Mouse (Mus musculus): Measurements from ENCODE around the gene Klhl33. TPM values are rescaled to one million over a fixed set of nuclear protein-coding genes. Genes with fewer than 3 reads are reported as not detected.

Klhl33 gene
- polyA plus RNA-seq (2014; fragmentation: Illumina TruSeq; extraction: RNeasy Lipid Tissue Mini Kit (QIAGEN cat#74804); ENCODE audit: low read depth, low replicate concordance), result 2.2 TPM

GRCm38 (mm10) chr14:50897374-50897765 is at the start of gene Klhl33:
TSS of gene Klhl33 (minus strand) at chr14:50897507.

GRCm38 (mm10) chr14:50943932-50944667 is 46.8 kb upstream of the Klhl33 start, which contains the start of gene Gm49342:
TSS of gene Gm49342 (plus strand) at chr14:50944517.

GRCm38 (mm10) chr14:50930754-50931492 is 33.6 kb upstream of the Klhl33 start, which contains the start of the genes Pip4p1 and Pnp:
TSS of gene Pip4p1 (minus strand) at chr14:50930856.
TSS of gene Pnp (plus strand) at chr14:50931082.

GRCm38 (mm10) chr14:50924281-50925064 is 27.2 kb upstream of the Klhl33 start, which contains the start of the genes Osgep and Apex1:
TSS of gene Osgep (minus strand) at chr14:50924893.
TSS of gene Apex1 (plus strand) at chr14:50924968.

GRCm38 (mm10) chr14:50869889-50870804 is 27.2 kb downstream of the Klhl33 start, which contains the start of gene Tep1:
TSS of gene Tep1 (minus strand) at chr14:50870560.

Other genes with a start within 250 kb of the Klhl33 start
- not detected for gene Olfr747, start 204.3 kb downstream of the Klhl33 start, polyA plus RNA-seq (2014; fragmentation: Illumina TruSeq; extraction: RNeasy Lipid Tissue Mini Kit (QIAGEN cat#74804); ENCODE audit: low read depth, low replicate concordance)
- gene Olfr748, start 190.1 kb downstream of the Klhl33 start, polyA plus RNA-seq (2014; fragmentation: Illumina TruSeq; extraction: RNeasy Lipid Tissue Mini Kit (QIAGEN cat#74804); ENCODE audit: low read depth, low replicate concordance), result not detected
- gene Olfr749, start 152.4 kb downstream of the Klhl33 start, polyA plus RNA-seq (2014; fragmentation: Illumina TruSeq; extraction: RNeasy Lipid Tissue Mini Kit (QIAGEN cat#74804); ENCODE audit: low read depth, low replicate concordance), result not detected
- gene Ttc5, start 112.0 kb downstream of the Klhl33 start, polyA plus RNA-seq (2014; fragmentation: Illumina TruSeq; extraction: RNeasy Lipid Tissue Mini Kit (QIAGEN cat#74804); ENCODE audit: low read depth, low replicate concordance), result 31.4 TPM
- not detected for gene Ccnb1ip1, start 89.8 kb downstream of the Klhl33 start, polyA plus RNA-seq (2014; fragmentation: Illumina TruSeq; extraction: RNeasy Lipid Tissue Mini Kit (QIAGEN cat#74804); ENCODE audit: low read depth, low replicate concordance)
- gene Parp2, start 89.7 kb downstream of the Klhl33 start, polyA plus RNA-seq (2014; fragmentation: Illumina TruSeq; extraction: RNeasy Lipid Tissue Mini Kit (QIAGEN cat#74804); ENCODE audit: low read depth, low replicate concordance), result 62.1 TPM
- gene Tep1, start 26.9 kb downstream of the Klhl33 start, polyA plus RNA-seq (2014; fragmentation: Illumina TruSeq; extraction: RNeasy Lipid Tissue Mini Kit (QIAGEN cat#74804); ENCODE audit: low read depth, low replicate concordance), result 53.8 TPM
- 13.2 TPM for gene Osgep, start 27.4 kb upstream of the Klhl33 start, polyA plus RNA-seq (2014; fragmentation: Illumina TruSeq; extraction: RNeasy Lipid Tissue Mini Kit (QIAGEN cat#74804); ENCODE audit: low read depth, low replicate concordance)
- 12.7 TPM for gene Apex1, start 27.5 kb upstream of the Klhl33 start, polyA plus RNA-seq (2014; fragmentation: Illumina TruSeq; extraction: RNeasy Lipid Tissue Mini Kit (QIAGEN cat#74804); ENCODE audit: low read depth, low replicate concordance)
- 26.2 TPM for gene Pip4p1, start 33.3 kb upstream of the Klhl33 start, polyA plus RNA-seq (2014; fragmentation: Illumina TruSeq; extraction: RNeasy Lipid Tissue Mini Kit (QIAGEN cat#74804); ENCODE audit: low read depth, low replicate concordance)
- gene Pnp, start 33.6 kb upstream of the Klhl33 start, polyA plus RNA-seq (2014; fragmentation: Illumina TruSeq; extraction: RNeasy Lipid Tissue Mini Kit (QIAGEN cat#74804); ENCODE audit: low read depth, low replicate concordance), result 68.2 TPM
- gene Gm49342, start 47.0 kb upstream of the Klhl33 start, polyA plus RNA-seq (2014; fragmentation: Illumina TruSeq; extraction: RNeasy Lipid Tissue Mini Kit (QIAGEN cat#74804); ENCODE audit: low read depth, low replicate concordance), result not detected
- 10.6 TPM for gene Pnp2, start 58.5 kb upstream of the Klhl33 start, polyA plus RNA-seq (2014; fragmentation: Illumina TruSeq; extraction: RNeasy Lipid Tissue Mini Kit (QIAGEN cat#74804); ENCODE audit: low read depth, low replicate concordance)
- 0.38 TPM for gene Rnase10, start 110.2 kb upstream of the Klhl33 start, polyA plus RNA-seq (2014; fragmentation: Illumina TruSeq; extraction: RNeasy Lipid Tissue Mini Kit (QIAGEN cat#74804); ENCODE audit: low read depth, low replicate concordance)
- 0.38 TPM for gene Rnase9, start 144.4 kb upstream of the Klhl33 start, polyA plus RNA-seq (2014; fragmentation: Illumina TruSeq; extraction: RNeasy Lipid Tissue Mini Kit (QIAGEN cat#74804); ENCODE audit: low read depth, low replicate concordance)
- not detected for gene Rnase11, start 152.7 kb upstream of the Klhl33 start, polyA plus RNA-seq (2014; fragmentation: Illumina TruSeq; extraction: RNeasy Lipid Tissue Mini Kit (QIAGEN cat#74804); ENCODE audit: low read depth, low replicate concordance)
- 1.1 TPM for gene Rnase12, start 160.2 kb upstream of the Klhl33 start, polyA plus RNA-seq (2014; fragmentation: Illumina TruSeq; extraction: RNeasy Lipid Tissue Mini Kit (QIAGEN cat#74804); ENCODE audit: low read depth, low replicate concordance)
- not detected for gene Olfr750, start 176.9 kb upstream of the Klhl33 start, polyA plus RNA-seq (2014; fragmentation: Illumina TruSeq; extraction: RNeasy Lipid Tissue Mini Kit (QIAGEN cat#74804); ENCODE audit: low read depth, low replicate concordance)
- gene Rnase4, start 193.6 kb upstream of the Klhl33 start, polyA plus RNA-seq (2014; fragmentation: Illumina TruSeq; extraction: RNeasy Lipid Tissue Mini Kit (QIAGEN cat#74804); ENCODE audit: low read depth, low replicate concordance), result 381 TPM
- 14.5 TPM for gene Ang, start 193.6 kb upstream of the Klhl33 start, polyA plus RNA-seq (2014; fragmentation: Illumina TruSeq; extraction: RNeasy Lipid Tissue Mini Kit (QIAGEN cat#74804); ENCODE audit: low read depth, low replicate concordance)
- gene Eddm3b, start 216.9 kb upstream of the Klhl33 start, polyA plus RNA-seq (2014; fragmentation: Illumina TruSeq; extraction: RNeasy Lipid Tissue Mini Kit (QIAGEN cat#74804); ENCODE audit: low read depth, low replicate concordance), result not detected
- 10.4 TPM for gene Rnase6, start 226.4 kb upstream of the Klhl33 start, polyA plus RNA-seq (2014; fragmentation: Illumina TruSeq; extraction: RNeasy Lipid Tissue Mini Kit (QIAGEN cat#74804); ENCODE audit: low read depth, low replicate concordance)
- 11.5 TPM for gene Rnase1, start 249.3 kb upstream of the Klhl33 start, polyA plus RNA-seq (2014; fragmentation: Illumina TruSeq; extraction: RNeasy Lipid Tissue Mini Kit (QIAGEN cat#74804); ENCODE audit: low read depth, low replicate concordance)

All from sigmoid colon, adult 10 weeks (tissue).